Mouse (Mus musculus) ES-E14 (cell line): ENCODE measurements around the gene Zfhx3. TPM values are rescaled to one million over a fixed set of nuclear protein-coding genes. Genes with fewer than 3 reads are reported as not detected.

Experiments used
- DNase-seq: peaks from one replicate; pipeline ENCODE4 v3.0.0-alpha.2; 2013; ENCODE audit warnings: low read depth, low spot score
- H3K27ac ChIP-seq: 2 replicates; pipeline ENCODE4 v1.5.1; 2012; ENCODE audit warnings: low read depth, mild to moderate bottlenecking, low read length, moderate library complexity, mixed read lengths; ENCODE audit not compliant: poor library complexity, insufficient read depth, severe bottlenecking
- H3K36me3 ChIP-seq: 2 replicates; pipeline ENCODE4 v1.6.1; 2012; ENCODE audit warnings: mild to moderate bottlenecking, low read length, moderate library complexity, mixed read lengths; ENCODE audit not compliant: control insufficient read depth, poor library complexity, insufficient read depth, severe bottlenecking
- H3K4me1 ChIP-seq, 2 experiments: fragments of 150-350 bp in 1 of 2; sonication (generic) in 1 of 2; 2 replicates each; pipeline ENCODE4 v1.6.1; 2012; ENCODE audit warnings: low read length in 2 of 2, mild to moderate bottlenecking in 1 of 2, mixed read lengths in 1 of 2; ENCODE audit not compliant: control insufficient read depth in 2 of 2, insufficient read depth in 2 of 2, poor library complexity in 1 of 2
- H3K4me3 ChIP-seq, 2 experiments: fragments of 150-350 bp in 1 of 2; sonication (generic) in 1 of 2; 2 replicates each; pipeline ENCODE4 v1.5.1; 2012; ENCODE audit warnings: low read length in 2 of 2, low read depth in 1 of 2, mild to moderate bottlenecking in 1 of 2, mixed read lengths in 1 of 2; ENCODE audit not compliant: insufficient read depth in 1 of 2, poor library complexity in 1 of 2, severe bottlenecking in 1 of 2
- H3K9ac ChIP-seq: 2 replicates; pipeline ENCODE4 v1.6.1; 2012; ENCODE audit warnings: low read depth, mild to moderate bottlenecking, low read length, mixed read lengths; ENCODE audit not compliant: poor library complexity, insufficient read depth, severe bottlenecking
- H3K9me3 ChIP-seq: fragments of 150-350 bp; sonication (generic); 2 replicates; pipeline ENCODE4 v1.6.1; 2012; ENCODE audit warnings: low read depth, mild to moderate bottlenecking, low read length; ENCODE audit not compliant: control insufficient read depth, insufficient read depth
- CHD2 ChIP-seq: IDR thresholded peaks from 2 replicates; pipeline ENCODE4 v1.6.1; 2014; ENCODE audit warnings: mild to moderate bottlenecking, low read depth, low read length, inconsistent platforms
- HCFC1 ChIP-seq: IDR thresholded peaks from 2 replicates; pipeline ENCODE4 v1.6.1; 2012; ENCODE audit warnings: low read length, inconsistent platforms, borderline replicate concordance; ENCODE audit not compliant: insufficient read depth
- MAFK ChIP-seq: IDR thresholded peaks from 2 replicates; pipeline ENCODE4 v1.6.1; 2014; ENCODE audit warnings: mild to moderate bottlenecking, low read depth, low read length, inconsistent platforms; ENCODE audit not compliant: insufficient read depth
- ZC3H11A ChIP-seq: IDR thresholded peaks from 2 replicates; pipeline ENCODE4 v1.6.1; 2012; ENCODE audit warnings: low read depth, mild to moderate bottlenecking, inconsistent platforms, low read length, borderline replicate concordance
- ZNF384 ChIP-seq: IDR thresholded peaks from 2 replicates; pipeline ENCODE4 v1.6.1; 2012; ENCODE audit warnings: low read depth, low read length, inconsistent platforms
- in situ Hi-C, 2 experiments: fragments of 600-800 bp; cut with MboI; formaldehyde crosslinking; loops; one replicate each; pipeline ENCODE4 v1.15.1; 2025; ENCODE audit warnings: low sequenced_read_pairs in 2 of 2, inconsistent platforms in 1 of 2; ENCODE audit not compliant: unreplicated experiment in 2 of 2
- total RNA-seq: library from RNA; depleted of rRNA; stranded (reverse); fragments of 300-350 nt; gene quantifications from 2 replicates; pipeline ENCODE4 v1.2.3, GENCODE M21; 2012

Gene Zfhx3
- total RNA-seq, 1 experiment: 8.8 TPM

GRCm38 (mm10) chr8:108481167-108481815 is 538.8 kb downstream of the Zfhx3 start:
- no peak for TF ChIP-seq ZNF384
- no peak overlapping the region for H3K9ac ChIP-seq
- no peak overlapping the region for H3K4me3 ChIP-seq
- no peaks in the 10 kb centered on the region for H3K36me3 ChIP-seq
- H3K27ac ChIP-seq: no peak overlapping the region
- no peak for DNase-seq
- no peaks in the 10 kb centered on the region for H3K4me1 ChIP-seq
- in situ Hi-C loops: no loop called here
- no peaks in the 10 kb centered on the region for H3K9me3 ChIP-seq

GRCm38 (mm10) chr8:108496101-108496500 is 553.7 kb downstream of the Zfhx3 start:
- Histone ChIP-seq H3K9ac (no peak overlapping the region), H3K27ac (no peak overlapping the region), H3K36me3 (no peaks in the 10 kb centered on the region), H3K4me1 (no peaks in the 10 kb centered on the region), H3K4me3 (no peak overlapping the region), H3K9me3 (no peaks in the 10 kb centered on the region)
- in situ Hi-C loops: no loop called here
- DNase-seq: no peak
- no peak for TF ChIP-seq MAFK

GRCm38 (mm10) chr8:108506779-108507178 is 564.3 kb downstream of the Zfhx3 start:
- no peak for TF ChIP-seq ZNF384
- no peaks in the 10 kb centered on the region for H3K4me1 ChIP-seq
- H3K9me3 ChIP-seq: no peaks in the 10 kb centered on the region
- no peak for DNase-seq
- no peaks in the 10 kb centered on the region for H3K36me3 ChIP-seq
- no peak overlapping the region for H3K9ac ChIP-seq
- no peak overlapping the region for H3K27ac ChIP-seq
- in situ Hi-C loops: no loop called here
- H3K4me3 ChIP-seq: no peak overlapping the region

GRCm38 (mm10) chr8:108507769-108508168 is 565.3 kb downstream of the Zfhx3 start:
- DNase-seq: no peak
- in situ Hi-C loops: no loop called here
- Histone ChIP-seq H3K27ac (no peak overlapping the region), H3K4me3 (no peak overlapping the region), H3K9me3 (no peaks in the 10 kb centered on the region), H3K4me1 (no peaks in the 10 kb centered on the region), H3K9ac (no peak overlapping the region), H3K36me3 (no peaks in the 10 kb centered on the region)
- no peak for TF ChIP-seq MAFK
- TF ChIP-seq HCFC1: no peak
- TF ChIP-seq CHD2: no peak
- TF ChIP-seq ZC3H11A: no peak
- no peak for TF ChIP-seq ZNF384

- H3K27ac ChIP-seq: no peak overlapping the region
- H3K4me1 ChIP-seq: no peaks in the 10 kb centered on the region
- H3K9ac ChIP-seq: no peak overlapping the region
- in situ Hi-C loops: no loop called here
- H3K36me3 ChIP-seq: no peaks in the 10 kb centered on the region
- no peak for DNase-seq
- H3K4me3 ChIP-seq: no peak overlapping the region
- H3K9me3 ChIP-seq: no peaks in the 10 kb centered on the region
- no peak for TF ChIP-seq ZNF384
- no peak for TF ChIP-seq ZC3H11A
- no peak for TF ChIP-seq MAFK
- TF ChIP-seq CHD2: no peak
- no peak for TF ChIP-seq HCFC1
Measured at GRCm38 (mm10) chr8:108510641-108511325, 568.3 kb downstream of the Zfhx3 start.
